Comparison of ENCODE assay signal across 24 mouse cellular contexts in the genomic region with DNA sequence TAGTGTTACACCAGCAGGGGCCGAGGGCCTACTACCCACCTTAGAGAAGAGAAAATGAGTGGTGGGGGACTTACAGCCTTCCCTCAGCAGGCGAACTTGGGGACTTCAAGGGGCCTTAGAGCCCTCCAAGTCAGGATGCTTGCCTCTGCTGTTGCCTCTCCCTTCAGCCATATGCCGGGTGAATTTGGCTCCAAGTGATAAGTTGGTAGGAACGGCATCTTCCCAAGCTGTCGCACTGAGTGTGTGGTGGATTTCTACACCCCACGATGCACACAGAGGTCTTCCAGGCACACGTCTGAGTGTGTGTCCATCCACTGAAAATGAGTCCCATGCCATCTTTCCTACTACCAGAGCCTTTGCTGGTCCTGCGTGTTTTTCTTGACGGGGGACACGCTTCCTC. TPM values are rescaled to one million over a fixed set of nuclear protein-coding genes. Genes with fewer than 3 reads are reported as not detected.
A peak's percentile ranks its signal among the peaks of the same experiment; 100 is the strongest.
DNase-seq lines count a peak whose midpoint lies in the region; ATAC-seq and TF ChIP-seq lines count a peak whose summit lies in the region.
"Had no signal": no experiment of that assay in that cellular context is flagged by ENCODE, and none has a peak within 500 bp of the region (broad histone marks: within the 10 kb centered on the region; RNA-seq: fewer than 3 reads in every experiment).

No protein-coding gene starts in this region.

- no peak overlapping the region for H3K9ac ChIP-seq in forebrain, embryonic 15.5 days (replicated peaks)
- no peak overlapping the region for H3K9ac ChIP-seq in forebrain, embryonic 16.5 days (replicated peaks; ENCODE audit: low read depth, low read length)
- H3K9ac ChIP-seq: embryonic facial prominence, embryonic 13.5 days; forebrain, embryonic 13.5 days; hindbrain, embryonic 12.5 days; hindbrain, embryonic 15.5 days had no signal

- no peak overlapping the region for H3K4me2 ChIP-seq in forebrain, embryonic 15.5 days (replicated peaks)
- H3K4me2 ChIP-seq in forebrain, embryonic 16.5 days (ENCODE audit: low read length) = no peak overlapping the region
- H3K4me2 ChIP-seq: embryonic facial prominence, embryonic 13.5 days; forebrain, embryonic 13.5 days; heart, embryonic 11.5 days; hindbrain, embryonic 12.5 days; hindbrain, embryonic 15.5 days had no signal

- no peaks in the 10 kb centered on the region for H3K27me3 ChIP-seq in forebrain, embryonic 15.5 days
- H3K27me3 ChIP-seq in forebrain, embryonic 16.5 days (replicated peaks; ENCODE audit: control insufficient read depth, insufficient read depth, low read length) = no peaks in the 10 kb centered on the region
- H3K27me3 ChIP-seq: embryonic facial prominence, embryonic 13.5 days; forebrain, embryonic 13.5 days; hindbrain, embryonic 15.5 days had no signal

- ATAC-seq in forebrain, embryonic 15.5 days (replicated peaks) = no peak
- ATAC-seq in forebrain, embryonic 16.5 days = no peak
- no peak for ATAC-seq in megakaryocyte, adult 5-6 weeks (ENCODE audit: poor library complexity, severe bottlenecking)
- ATAC-seq: activated CD4-positive, CD25-positive, alpha-beta regulatory T cell, adult 4 months; CD4-positive, CD25-positive, alpha-beta regulatory T cell, adult 4 months; forebrain, embryonic 13.5 days had no signal

- DNase-seq in left cerebral cortex, adult 2 months (ENCODE audit: extremely low spot score in 1 of 2, low spot score in 2 of 2) = no peak
- DNase-seq in left cerebral cortex, postnatal 10 days (ENCODE audit: extremely low spot score in 1 of 2, low spot score in 2 of 2) = no peak
- DNase-seq: adrenal gland, adult 8-10 months; adrenal gland, postnatal 25 days; cerebellum, adult 18-20 months; cerebellum, adult 9-11 months; cerebellum, postnatal 36 days; embryo, embryonic 11 days; gastrocnemius, adult 2 months; gastrocnemius, postnatal 14 days; heart, adult 11 months had no signal

- H3K4me1 ChIP-seq in forebrain, embryonic 15.5 days = peaks cover 49% of the 10 kb centered on the region
- H3K4me1 ChIP-seq in forebrain, embryonic 16.5 days (replicated peaks; ENCODE audit: control insufficient read depth, insufficient read depth, low read length) = peaks cover 47% of the 10 kb centered on the region
- peaks cover 71% of the 10 kb centered on the region for H3K4me1 ChIP-seq in olfactory bulb, adult 2 months (ENCODE audit: control insufficient read depth, insufficient read depth, low read length)

- no peaks in the 10 kb centered on the region for H3K9me3 ChIP-seq in forebrain, embryonic 15.5 days
- no peaks in the 10 kb centered on the region for H3K9me3 ChIP-seq in forebrain, embryonic 16.5 days (ENCODE audit: control insufficient read depth, low read length)
- H3K9me3 ChIP-seq: embryonic facial prominence, embryonic 10.5 days; embryonic facial prominence, embryonic 13.5 days; forebrain, embryonic 13.5 days; hindbrain, embryonic 12.5 days; hindbrain, embryonic 15.5 days had no signal

- no peak overlapping the region for H3K4me3 ChIP-seq in forebrain, embryonic 15.5 days
- H3K4me3 ChIP-seq in forebrain, embryonic 16.5 days (replicated peaks; ENCODE audit: low read length) = no peak overlapping the region
- H3K4me3 ChIP-seq in left cerebral cortex, adult 2 months = no peak overlapping the region
- no peak overlapping the region for H3K4me3 ChIP-seq in olfactory bulb, adult 2 months (ENCODE audit: insufficient read depth, low read depth, low read length)
- H3K4me3 ChIP-seq: embryonic facial prominence, embryonic 10.5 days; embryonic facial prominence, embryonic 13.5 days; erythroblast, embryonic 14.5 days; forebrain, embryonic 13.5 days; gastrocnemius, adult 2 months; hindbrain, embryonic 12.5 days; hindbrain, embryonic 15.5 days had no signal

- TF ChIP-seq POLR2A in olfactory bulb, adult 2 months (IDR thresholded peaks at IDR 0.05; ENCODE audit: insufficient read depth, low read depth, low read length) = no peak

- intact Hi-C loops in left cerebral cortex, adult 2 months (cut with DNase I) = no loop called here
- intact Hi-C loops in left cerebral cortex, postnatal 10 days (cut with DNase I) = loop anchor here (5.0 kb wide), 1 partner anchor 46 kb away; no protein-coding TSS in a partner anchor

- H3K27ac ChIP-seq in forebrain, embryonic 15.5 days (replicated peaks) = peak overlapping the region; percentile 25; the same call in 1 of the 2 replicates
- H3K27ac ChIP-seq in forebrain, embryonic 16.5 days (ENCODE audit: low read length) = no peak overlapping the region; the same call in 1 of the 2 replicates
- H3K27ac ChIP-seq in left cerebral cortex, adult 2 months = peak overlapping the region; percentile 70; the same call in 1 of the 2 replicates
- peak overlapping the region; percentile 47 for H3K27ac ChIP-seq in olfactory bulb, adult 2 months (ENCODE audit: insufficient read depth, low read depth, low read length)
- H3K27ac ChIP-seq: embryonic facial prominence, embryonic 10.5 days; embryonic facial prominence, embryonic 13.5 days; forebrain, embryonic 13.5 days; gastrocnemius, adult 2 months; hindbrain, embryonic 12.5 days; hindbrain, embryonic 15.5 days had no signal

- no peaks in the 10 kb centered on the region for H3K36me3 ChIP-seq in forebrain, embryonic 15.5 days
- no peaks in the 10 kb centered on the region for H3K36me3 ChIP-seq in forebrain, embryonic 16.5 days (ENCODE audit: control insufficient read depth, insufficient read depth)
- H3K36me3 ChIP-seq: embryonic facial prominence, embryonic 10.5 days; embryonic facial prominence, embryonic 13.5 days; hindbrain, embryonic 12.5 days; hindbrain, embryonic 15.5 days had no signal

- WGBS in forebrain, embryonic 15.5 days = 74% methylated on average over 10 of the region's 10 CpGs
- WGBS in forebrain, embryonic 16.5 days = 79% methylated on average over 10 of the region's 10 CpGs
- 75% methylated on average over 10 of the region's 10 CpGs for WGBS in olfactory bulb, adult 2 months

- no peak for TF ChIP-seq CTCF in left cerebral cortex, adult 2 months (IDR thresholded peaks at IDR 0.05)
- TF ChIP-seq CTCF in olfactory bulb, adult 2 months (IDR thresholded peaks at IDR 0.05; ENCODE audit: insufficient read depth, low read depth, low read length) = no peak

RNA-seq across cellular contexts. Expression of a gene that starts 49.7 kb away (rescaled TPM):
- 317 and 333 TPM in 2 replicates for polyA plus RNA-seq in forebrain, embryonic 15.5 days (2015; fragmentation: Nextera tagmentation; extraction: Ambion mirVana)
- 342 and 361 TPM in 2 replicates for polyA plus RNA-seq in forebrain, embryonic 16.5 days (2015; fragmentation: Nextera tagmentation; extraction: Ambion mirVana)
- total RNA-seq in left cerebral cortex, adult 2 months (2021) = 100 to 1,000 TPM; 248 to 254 TPM
- 100 to 1,000 TPM; 240 to 258 TPM for total RNA-seq in left cerebral cortex, postnatal 10 days (2021)
- not detected in 2 replicates for polyA plus RNA-seq in olfactory bulb, adult 2 months (2012; ENCODE audit: insufficient read depth, insufficient read length, low replicate concordance, missing spikeins)
- 35.2 and 38.7 TPM in 2 replicates for total RNA-seq in megakaryocyte, adult 5-6 weeks (2015)
- total RNA-seq in megakaryocyte, adult 5-6 weeks (2017) = 13.8 and 24.0 TPM in 2 replicates

Comparison
In these comparisons a context has a peak if more than half of its experiments do, and no peak if none do; other contexts are left out.
1. RNA of a gene that starts 49.7 kb away (total RNA-seq): 240 to 258 TPM in left cerebral cortex, postnatal 10 days and 248 to 254 TPM in left cerebral cortex, adult 2 months; 13.8 to 38.7 TPM in megakaryocyte, adult 5-6 weeks; every median in the first group is over 4 times any median in the second.